Mouse (Mus musculus): ENCODE measurements at regions not wholly inside any gene's neighbourhood (a gene's known extent, or its start where the extent isn't known, plus 50 kb on each side); places are given as distances from the start of the nearest gene placed in this dataset.

DNA sequence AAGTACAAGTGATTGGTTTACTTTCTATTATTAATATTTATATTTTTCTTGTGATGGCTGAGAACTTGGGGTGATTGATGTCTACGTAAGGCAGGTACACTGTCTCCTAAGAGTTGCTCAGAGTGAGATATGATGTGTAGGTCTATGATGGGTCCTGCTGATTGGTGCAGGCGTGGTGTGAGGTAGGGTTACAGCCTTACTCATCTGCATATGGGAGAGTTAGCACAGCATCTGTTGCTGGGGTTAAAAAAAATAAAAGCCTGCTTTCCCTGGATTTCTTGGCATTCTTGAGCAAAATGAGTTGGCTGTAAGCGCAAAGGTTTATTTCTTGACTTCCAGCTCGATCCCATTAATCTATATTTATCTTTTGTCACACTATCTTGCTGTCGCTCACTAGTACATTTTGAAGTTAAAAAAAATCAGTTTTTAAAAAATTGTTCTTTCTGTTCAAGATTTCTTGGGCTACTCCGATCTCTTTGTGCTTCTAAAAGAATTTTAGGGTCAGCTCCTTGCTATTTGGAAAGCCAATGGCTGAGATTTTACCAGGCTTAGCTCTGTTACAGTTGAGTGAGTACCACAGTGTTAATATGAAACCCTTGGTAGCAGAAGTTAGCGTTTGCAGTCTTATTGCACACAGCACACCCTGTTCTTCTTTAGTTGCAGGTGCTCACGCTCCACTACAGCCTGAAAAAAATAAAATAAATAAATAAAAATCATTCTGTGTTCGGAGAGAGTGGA lies 482.0 kb downstream of the Plekhb2 start:
- in situ Hi-C loops (cut with MboI; ENCODE audit: unreplicated experiment in 2 of 2), result no loop called here

DNA sequence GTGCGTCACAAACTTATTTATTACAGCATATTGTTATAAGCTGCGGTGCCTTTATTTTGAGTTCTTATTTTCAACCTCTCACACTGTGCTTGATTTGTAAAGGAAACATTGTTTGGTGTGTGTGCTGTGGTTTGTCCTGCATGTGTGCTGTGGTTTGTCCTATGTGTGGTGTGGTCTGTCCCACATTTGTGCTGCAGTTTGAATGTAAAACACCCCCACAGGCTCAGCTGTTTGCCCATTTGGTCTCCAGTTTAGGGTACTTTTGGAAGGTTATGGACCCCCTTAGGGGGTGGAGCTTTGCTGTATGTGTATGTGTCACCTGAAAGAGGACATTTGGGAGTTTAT lies 482.5 kb downstream of the Plekhb2 start:
- in situ Hi-C loops (cut with MboI; ENCODE audit: unreplicated experiment in 2 of 2), result no loop called here

DNA sequence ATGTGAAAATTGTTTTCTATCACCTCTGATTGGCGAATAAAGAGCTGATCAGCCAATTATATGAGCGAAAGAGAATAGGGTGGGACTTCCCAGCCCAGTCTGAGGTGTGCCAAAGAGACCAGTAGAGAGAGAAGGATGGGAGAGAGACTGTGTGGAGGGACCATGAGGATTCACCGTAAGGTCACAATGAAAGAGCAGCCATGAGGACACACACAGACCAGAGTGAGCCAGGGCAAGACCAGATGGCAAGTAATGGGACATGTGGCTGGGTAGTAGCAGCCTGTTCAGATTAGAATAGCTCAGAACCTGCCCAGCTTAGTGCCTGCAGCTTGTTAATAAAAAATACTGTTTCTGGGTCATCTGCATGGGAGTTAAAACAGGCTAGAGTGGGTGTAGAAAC lies 487.9 kb downstream of the Plekhb2 start:
- in situ Hi-C loops (cut with MboI; ENCODE audit: unreplicated experiment in 2 of 2), result no loop called here

DNA sequence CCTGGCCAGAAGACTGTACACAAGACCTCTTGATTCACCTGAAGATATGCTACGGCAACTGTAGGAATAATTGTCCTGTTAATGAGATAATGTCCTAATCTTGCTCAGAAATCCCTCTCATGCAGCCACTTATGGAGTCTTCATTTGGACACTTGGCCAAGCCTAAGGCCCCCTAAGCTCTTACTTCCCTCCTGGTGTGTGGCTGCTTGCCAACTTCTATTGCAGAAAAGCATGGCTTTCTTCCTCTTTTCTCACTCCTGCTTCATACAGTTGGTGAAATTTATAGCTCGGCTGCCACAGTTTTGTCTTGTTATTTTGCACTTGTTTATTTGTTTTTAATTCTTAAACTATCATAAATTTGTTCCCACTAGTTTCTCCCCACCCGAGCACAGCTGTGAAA lies 488.4 kb downstream of the Plekhb2 start:
- in situ Hi-C loops (cut with MboI; ENCODE audit: unreplicated experiment in 2 of 2), result no loop called here

DNA sequence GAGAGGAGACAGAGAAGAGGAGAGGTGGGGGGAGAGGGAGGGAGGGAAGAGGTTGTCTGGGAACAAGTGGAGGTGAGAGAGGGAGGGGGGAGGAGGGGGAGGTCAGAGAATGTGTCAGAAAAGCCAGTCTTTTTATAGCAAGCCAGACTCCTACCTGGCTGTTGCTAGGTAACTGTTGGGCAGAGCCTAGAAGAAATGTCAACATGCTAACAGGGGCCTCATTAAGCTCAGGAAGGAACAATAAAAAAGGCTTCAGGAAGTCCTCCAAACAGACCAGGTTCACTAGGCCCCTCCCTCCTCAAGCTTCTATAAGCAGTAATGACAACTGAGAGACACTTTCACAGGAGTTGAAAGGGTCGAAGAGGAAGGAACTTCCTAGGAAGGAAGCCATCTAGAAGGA lies 494.8 kb downstream of the Plekhb2 start:
- in situ Hi-C loops (cut with MboI; ENCODE audit: unreplicated experiment in 2 of 2), result no loop called here

DNA sequence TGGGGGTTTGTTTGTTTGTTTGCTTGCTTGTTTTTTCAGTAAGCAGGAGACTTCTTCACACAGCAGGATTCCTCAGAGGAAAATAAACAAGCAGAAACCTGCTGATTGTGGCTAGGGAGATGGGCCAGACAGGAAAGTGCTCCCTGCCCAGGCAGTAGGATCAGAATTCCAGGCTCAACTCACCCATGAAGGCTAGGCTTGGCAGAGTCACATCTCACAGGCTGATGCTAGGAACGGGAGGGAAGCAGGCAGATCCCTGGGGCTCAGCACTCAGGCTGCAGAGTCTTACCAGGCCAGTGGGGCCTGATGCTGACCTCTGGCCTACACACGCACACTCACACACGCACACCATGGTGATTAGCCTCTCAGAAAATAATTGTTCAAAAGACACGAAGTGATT lies 498.5 kb downstream of the Plekhb2 start:
- in situ Hi-C loops (cut with MboI; ENCODE audit: unreplicated experiment in 2 of 2), result no loop called here

DNA sequence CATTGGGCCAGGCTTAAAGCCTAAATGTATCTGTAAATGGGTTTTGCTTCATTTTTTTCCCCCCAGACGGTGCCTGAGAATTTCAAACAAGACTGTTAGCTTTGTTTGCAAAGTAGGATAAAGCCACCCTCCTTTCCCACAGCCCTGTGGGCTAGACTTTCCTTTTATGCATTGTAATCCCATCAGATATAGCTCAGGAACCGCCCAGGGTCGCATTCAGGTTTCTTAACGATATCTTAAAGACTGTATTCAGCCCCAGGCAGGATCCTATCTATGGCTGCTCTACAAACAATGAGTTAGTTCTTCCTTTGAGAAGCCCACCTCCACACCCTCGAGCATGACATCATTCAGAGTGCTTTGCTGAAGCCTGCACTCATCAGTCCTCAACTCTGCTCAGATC lies 509.2 kb downstream of the Plekhb2 start:
- in situ Hi-C loops (cut with MboI; ENCODE audit: unreplicated experiment in 2 of 2), result no loop called here

DNA sequence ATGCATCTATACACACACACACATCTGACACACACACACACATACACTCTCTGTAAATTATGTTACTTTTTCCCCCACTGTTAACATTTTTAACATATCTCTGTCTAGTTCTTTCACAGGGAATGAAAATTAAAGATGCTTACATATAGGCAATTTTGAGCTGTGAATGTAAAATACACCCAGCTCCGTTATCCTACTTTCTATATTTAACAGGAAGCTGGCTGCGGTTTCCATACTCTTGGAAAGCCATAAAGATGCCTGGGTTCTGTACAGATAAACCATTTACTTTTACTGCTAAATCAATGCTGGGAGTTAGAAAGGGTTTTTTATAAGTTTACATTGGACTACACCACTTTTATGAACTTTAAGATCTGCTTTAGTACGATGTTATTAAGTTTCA lies 511.7 kb downstream of the Plekhb2 start:
- in situ Hi-C loops (cut with MboI; ENCODE audit: unreplicated experiment in 2 of 2), result no loop called here

DNA sequence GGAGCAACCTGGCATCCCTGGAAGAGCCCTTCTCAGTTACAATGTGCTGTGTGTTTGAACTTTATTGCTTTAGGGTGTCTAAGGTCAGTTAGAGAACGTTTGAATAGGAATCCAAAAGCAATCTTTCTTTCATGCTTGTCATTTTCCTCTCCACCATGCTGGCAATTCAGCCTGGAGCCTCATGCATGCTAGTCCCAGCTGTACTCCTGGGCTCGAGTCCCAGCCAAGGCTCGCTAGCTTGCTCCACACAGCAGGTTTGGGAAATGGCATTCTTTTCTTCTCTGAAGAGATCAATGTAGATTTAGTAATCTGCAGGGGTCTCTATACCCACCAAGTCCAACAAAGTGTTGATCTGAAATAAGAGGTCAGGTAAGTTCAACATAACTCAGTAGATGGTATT lies 513.1 kb downstream of the Plekhb2 start:
- in situ Hi-C loops (cut with MboI; ENCODE audit: unreplicated experiment in 2 of 2), result no loop called here

DNA sequence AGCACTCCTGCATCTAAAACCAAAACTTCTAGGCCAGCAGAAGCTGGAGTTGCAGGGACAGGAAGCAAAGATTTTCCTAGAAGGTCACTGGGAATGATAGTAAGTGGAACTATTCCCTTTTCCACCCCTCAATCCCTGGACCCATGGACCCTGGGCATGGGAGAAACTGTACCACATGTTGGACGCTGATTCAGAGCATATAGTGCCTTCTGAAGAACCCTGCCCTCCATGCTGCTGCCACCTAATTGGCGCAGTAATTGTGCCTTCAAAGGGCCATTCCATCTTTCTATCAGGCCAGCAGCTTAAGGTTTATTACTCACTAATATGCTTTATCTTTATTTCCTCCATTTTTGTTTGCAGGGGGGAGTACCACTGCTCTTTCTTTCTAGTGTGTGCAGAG lies 516.8 kb downstream of the Plekhb2 start:
- in situ Hi-C loops (cut with MboI; ENCODE audit: unreplicated experiment in 2 of 2), result no loop called here

DNA sequence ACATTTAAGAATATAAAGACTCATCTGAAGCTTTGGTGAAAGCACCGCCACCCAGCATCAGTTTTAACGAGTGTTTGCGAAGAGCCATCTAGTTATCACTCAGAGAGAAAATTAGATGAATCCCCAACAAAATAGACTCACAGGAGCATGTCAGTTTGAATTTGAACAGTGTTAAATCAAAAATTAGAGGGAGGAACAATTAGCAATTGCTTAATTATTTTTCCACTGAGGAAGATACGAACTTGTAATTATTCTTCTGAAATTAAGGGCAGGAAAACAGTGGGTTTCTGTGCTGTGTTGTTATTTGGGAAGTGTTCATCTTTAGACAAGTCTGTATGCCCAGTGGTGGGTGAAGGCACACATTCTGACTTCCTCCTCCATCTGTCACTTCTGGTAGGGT lies 523.0 kb downstream of the Plekhb2 start:
- in situ Hi-C loops (cut with MboI; ENCODE audit: unreplicated experiment in 2 of 2), result no loop called here

DNA sequence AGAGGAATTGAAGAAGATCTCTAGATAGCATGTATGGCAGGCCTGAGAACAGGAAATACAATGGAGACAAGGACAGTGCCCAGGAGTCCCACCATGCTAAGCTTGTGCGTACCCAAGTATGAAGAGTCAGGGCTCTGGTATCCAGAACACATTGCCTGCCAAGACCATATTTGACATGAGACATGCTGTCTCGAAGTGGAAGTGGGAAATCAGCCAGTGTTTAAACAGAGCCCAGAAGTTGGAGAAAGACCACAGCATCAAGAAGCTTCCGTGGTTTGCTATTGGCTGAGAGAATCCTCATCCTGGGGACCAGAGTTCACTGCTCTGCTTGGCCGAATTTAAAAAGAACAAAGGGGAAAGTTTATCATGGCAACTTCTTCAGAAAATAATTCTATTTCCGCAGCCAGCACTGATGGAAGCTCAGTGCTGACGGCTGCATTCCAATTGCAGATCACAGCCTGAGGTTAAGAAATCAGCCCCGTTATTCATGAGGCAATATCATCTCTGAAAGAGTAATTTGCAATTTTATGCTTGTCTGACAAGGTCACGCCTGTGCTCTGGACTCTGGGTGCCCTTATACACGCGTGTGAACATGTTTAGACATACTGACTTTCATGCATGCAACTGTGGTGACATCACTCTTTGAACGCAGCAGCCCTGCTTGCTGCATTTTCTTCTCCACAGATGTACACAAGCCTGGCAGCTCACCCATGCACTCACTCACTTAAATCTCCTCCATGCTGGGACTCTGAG lies 531.0 kb downstream of the Plekhb2 start:
- in situ Hi-C loops (cut with MboI; ENCODE audit: unreplicated experiment in 2 of 2), result loop anchor here (25.0 kb wide), 2 partner anchors 756 to 881 kb away; partner anchors contain the start of gene Neurl3 (in 1 of the 2)

DNA sequence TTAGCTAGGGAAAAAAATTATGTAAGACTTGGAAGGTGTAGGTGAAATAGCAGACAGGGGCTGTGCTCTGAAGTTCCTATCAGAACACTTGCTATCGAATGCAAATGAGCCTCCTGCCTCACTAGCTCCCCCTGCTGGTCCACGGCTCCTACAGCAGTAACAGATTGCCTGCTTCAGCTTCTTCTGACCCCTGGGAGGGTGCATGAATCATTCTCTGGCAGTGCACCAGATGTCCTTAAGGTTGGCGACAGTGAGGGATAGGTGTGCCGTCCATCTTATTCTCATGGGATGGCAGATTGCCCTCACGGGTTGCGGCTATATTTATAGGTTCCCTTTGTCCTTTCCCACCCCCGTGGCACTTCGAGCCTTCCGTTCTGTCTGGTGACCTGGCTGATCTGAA lies 535.7 kb downstream of the Plekhb2 start:
- in situ Hi-C loops (cut with MboI; ENCODE audit: unreplicated experiment in 2 of 2), result loop anchor here (25.0 kb wide), 2 partner anchors 752 to 877 kb away; partner anchors contain the start of gene Neurl3 (in 1 of the 2)

DNA sequence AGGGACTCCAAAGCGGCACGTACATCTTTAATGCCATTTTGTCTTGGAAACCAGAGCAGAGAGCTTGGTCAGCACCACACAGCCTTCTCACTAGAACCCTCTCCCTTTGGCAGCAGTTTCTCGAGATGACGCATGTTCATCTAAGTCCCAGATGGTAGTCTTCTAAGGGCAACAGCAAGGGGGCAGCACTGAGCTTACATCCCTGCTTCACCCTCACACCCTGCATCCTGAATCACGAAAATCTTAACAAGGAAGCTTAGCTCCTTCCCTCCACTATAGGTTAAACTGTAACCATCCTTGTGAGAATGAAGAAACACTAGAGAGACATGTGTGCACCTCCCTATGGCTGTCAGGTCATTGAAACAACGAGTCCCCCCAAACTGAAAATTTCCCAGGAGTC lies 538.4 kb downstream of the Plekhb2 start:
- in situ Hi-C loops (cut with MboI; ENCODE audit: unreplicated experiment in 2 of 2), result loop anchor here (25.0 kb wide), 2 partner anchors 749 to 874 kb away; partner anchors contain the start of gene Neurl3 (in 1 of the 2)

DNA sequence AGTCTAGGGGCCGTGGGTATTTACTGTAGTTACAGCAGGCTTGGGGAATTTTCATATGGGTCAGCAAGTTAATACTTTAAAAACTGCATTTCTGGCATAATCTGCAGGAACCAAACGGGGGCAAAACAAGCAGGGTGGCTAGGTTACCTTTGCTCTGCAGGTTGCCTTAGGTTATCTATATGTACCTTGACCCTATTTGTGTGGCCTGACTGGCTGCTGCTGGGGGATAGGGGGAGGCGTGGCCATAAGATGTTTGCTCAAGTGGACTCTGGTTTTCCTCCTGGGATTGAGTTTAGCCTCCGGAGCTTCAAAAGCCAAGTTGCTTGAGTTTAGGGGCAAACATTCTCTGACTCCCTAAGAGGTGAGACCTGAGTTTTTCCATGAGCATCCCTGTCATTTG lies 540.6 kb downstream of the Plekhb2 start:
- in situ Hi-C loops (cut with MboI; ENCODE audit: unreplicated experiment in 2 of 2), result loop anchor here (10.0 to 25.0 kb wide), 3 partner anchors 744 to 872 kb away; partner anchors contain the start of gene Neurl3 (in 1 of the 2)

DNA sequence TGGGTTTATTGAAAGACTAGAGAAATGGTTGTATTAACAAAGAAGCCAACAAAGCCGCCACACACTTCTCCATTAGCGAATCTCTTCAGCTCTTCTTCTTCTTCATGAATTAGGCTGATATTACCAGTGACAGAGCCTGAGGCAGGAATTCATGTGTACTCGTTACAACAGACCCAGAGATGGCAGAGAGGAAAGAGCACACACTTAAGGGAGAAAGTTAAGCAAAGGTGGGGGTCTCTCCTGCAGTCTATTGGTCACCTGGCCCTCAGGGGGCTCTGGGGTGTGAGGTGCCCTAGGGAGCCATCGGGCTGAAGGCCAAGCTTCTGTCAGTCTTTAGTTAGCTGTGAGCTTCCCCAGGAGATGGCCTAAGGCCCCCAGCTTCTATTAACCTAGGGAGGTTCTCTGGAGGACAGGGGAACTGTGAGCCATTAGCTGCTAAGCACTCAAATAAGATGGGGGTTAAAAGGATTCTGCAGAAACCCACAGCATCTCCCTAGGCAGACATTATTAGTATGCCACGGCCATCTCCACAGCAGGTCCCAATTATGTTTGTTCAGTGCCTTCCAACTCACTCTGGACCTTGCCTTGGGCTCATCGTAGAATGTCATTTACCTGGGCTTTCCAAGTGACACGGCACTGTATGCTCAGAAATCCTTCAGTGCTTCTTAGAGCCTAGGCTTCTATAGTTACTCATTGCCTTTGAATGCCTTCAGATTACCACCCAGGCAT lies 541.2 kb downstream of the Plekhb2 start:
- in situ Hi-C loops (cut with MboI; ENCODE audit: unreplicated experiment in 2 of 2), result loop anchor here (10.0 to 25.0 kb wide), 3 partner anchors 744 to 871 kb away; partner anchors contain the start of gene Neurl3 (in 1 of the 2)

DNA sequence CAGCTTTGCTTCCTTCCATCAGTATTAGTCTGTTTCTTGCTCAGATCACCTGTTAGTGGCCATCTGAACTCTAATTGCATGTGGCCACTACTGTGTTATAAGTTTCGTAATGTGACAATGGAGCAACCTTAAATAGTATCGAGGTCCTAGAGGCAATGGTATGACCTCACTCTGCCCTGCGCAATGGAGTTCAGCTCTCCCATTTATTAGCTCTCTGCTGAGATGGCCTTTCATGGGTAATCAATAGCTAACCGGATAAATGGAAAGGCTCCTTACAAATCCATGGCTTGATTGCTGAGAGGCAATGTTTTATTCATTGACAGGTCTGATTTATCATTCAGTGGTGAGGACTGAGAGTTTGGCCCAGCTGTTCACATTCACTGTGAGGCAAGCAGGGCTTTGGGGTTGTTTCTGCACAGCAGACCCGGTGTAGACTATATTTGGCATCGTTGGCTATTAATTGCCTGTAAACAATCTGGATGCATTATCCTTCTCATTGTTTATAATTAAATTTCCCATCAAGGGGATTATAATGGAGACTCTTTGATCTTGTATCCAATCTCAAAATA lies 543.9 kb downstream of the Plekhb2 start:
- in situ Hi-C loops (cut with MboI; ENCODE audit: unreplicated experiment in 2 of 2), result loop anchor here (10.0 to 25.0 kb wide), 3 partner anchors 741 to 869 kb away; partner anchors contain the start of gene Neurl3 (in 1 of the 2)

DNA sequence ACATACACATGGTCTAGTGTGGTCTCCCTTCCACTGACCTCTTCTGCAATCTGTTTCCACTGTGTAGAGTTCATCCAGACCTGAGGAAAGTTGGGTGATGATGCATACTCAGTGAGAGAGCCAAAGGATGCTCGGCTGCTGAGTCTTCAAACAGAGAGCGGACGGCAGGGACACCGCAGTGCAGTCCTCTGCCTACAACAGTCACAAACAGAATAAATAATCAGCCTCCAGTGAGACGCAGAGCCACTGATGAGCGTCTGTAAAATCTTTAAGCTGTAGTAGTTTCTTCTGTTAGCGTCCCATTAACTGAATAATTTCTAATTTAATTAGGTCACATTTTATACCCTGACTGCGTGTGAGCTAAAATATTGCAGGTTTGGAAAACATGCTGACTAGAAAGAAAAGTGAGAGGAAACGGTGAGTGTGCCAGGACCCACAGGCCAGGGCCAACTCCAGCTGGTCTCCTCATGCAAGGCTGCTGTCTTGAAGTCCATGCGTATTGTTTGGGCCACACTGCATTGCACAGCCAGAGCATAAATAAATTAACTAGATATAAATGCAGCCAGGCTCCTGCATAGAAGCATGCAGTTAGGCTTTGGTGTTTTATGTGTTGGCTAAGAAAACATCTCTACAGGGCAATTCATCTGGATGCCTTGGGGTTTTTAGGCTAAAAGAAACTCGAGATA lies 551.0 kb downstream of the Plekhb2 start:
- in situ Hi-C loops (cut with MboI; ENCODE audit: unreplicated experiment in 2 of 2), result no loop called here

DNA sequence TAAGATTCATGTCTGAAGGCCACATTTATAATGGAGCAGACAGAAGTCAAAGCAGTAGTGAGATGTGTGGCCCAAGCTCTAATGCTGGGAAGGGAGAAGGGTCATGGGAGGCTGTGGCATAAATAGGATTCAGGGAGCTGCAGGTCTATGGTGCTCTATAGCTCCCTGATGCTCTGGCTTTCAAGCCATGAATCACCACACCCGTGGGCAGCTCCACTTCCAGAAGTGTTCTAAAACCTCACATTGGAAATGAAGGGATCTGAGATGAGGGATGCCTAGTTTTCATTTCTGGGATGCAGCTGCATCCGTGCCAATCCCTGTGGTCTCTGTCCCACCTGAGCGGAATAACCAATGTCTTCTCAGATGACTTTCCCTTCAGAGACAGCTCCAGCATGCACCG lies 553.2 kb downstream of the Plekhb2 start:
- in situ Hi-C loops (cut with MboI; ENCODE audit: unreplicated experiment in 2 of 2), result no loop called here

DNA sequence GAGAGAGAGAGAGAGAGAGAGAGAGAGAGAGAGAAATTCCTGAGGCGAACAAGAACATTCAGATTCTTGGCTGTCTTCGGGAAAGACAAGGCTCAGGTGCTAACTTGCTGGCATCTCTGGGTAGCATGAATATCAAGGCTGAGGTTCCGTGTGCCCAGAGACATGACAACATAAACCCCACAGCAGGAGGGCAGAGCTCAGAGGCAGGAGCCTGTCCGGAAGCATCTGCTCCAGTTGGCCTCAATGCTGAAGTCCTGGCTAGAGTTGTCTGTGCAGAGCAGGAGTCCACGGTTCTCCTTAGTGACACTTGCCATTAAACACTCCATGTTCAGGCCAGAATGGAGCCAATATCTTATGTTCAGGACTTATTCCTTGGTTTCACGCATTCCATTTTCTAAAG lies 555.6 kb downstream of the Plekhb2 start:
- in situ Hi-C loops (cut with MboI; ENCODE audit: unreplicated experiment in 2 of 2), result no loop called here

Data from v-Abl transformed pro-B cells (cell line).